16 mouse cellular contexts compared by ENCODE assay signal in the genomic region with DNA sequence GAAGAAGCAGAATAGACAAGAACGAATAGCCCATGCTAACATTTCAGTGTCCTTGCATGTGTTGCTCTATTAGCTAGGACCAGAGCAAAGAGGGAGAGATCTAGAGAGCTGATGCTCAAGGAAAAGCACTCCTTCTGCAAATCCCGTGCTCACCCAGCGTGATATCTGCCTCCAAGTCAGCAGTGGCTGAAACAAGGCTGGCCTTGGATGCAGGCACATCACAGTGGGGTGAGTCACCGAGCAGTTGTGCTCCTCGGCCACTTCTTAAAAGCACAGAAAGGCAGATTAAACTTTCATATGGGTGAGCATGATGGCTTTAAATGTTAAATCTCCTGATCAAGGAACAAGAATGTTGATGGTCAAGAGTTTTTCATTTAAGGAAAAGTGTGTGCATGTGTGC.
DNase-seq lines count a peak whose midpoint lies in the region.
"Had no signal": no experiment of that assay in that cellular context is flagged by ENCODE, and none has a peak within 500 bp of the region (broad histone marks: within the 10 kb centered on the region; RNA-seq: fewer than 3 reads in every experiment).

No protein-coding gene starts in this region.

- peak; percentile 65 for DNase-seq in NIH3T3 (ENCODE audit: low read depth)
- peak; percentile 80 to 85 for DNase-seq in adrenal gland, adult (ENCODE audit: inconsistent age in 2 of 2, low spot score in 1 of 2)
- DNase-seq in adrenal gland, postnatal 14 days = peak; percentile 70
- peak; percentile 12 for DNase-seq in fibroblast of lung, adult 2 months (ENCODE audit: low read depth)
- DNase-seq in kidney, adult 9 months = no peak
- DNase-seq in right cerebral cortex, postnatal 36 days (ENCODE audit: low spot score in 2 of 2) = no peak
- DNase-seq: cerebellum, adult 11 months; cerebellum, postnatal 10 days; forebrain, postnatal 0 days; heart, adult 2 months; heart, postnatal 4 days; kidney, postnatal 25 days; right cerebral cortex, postnatal 25 days; spleen, adult 18-20 months; thymus, adult 2 months; thymus, postnatal 36 days had no signal

Comparison
In these comparisons a context has a peak if more than half of its experiments do, and no peak if none do; other contexts are left out.
1. DNase-seq: peak in NIH3T3 (single experiment), adrenal gland, adult (2 of 2), adrenal gland, postnatal 14 days (single experiment) and fibroblast of lung, adult 2 months (single experiment); none in kidney, adult 9 months (single experiment) and right cerebral cortex, postnatal 36 days (0 of 2).